Mouse (Mus musculus) mature B cell (primary cell): ENCODE results near the gene Arpc5l.
"Not testable (repeated sequence)": the region's sequence is repeated elsewhere in the genome, so short reads cannot be mapped to it uniquely, and the experiment has no call there.

Experiments
- in situ Hi-C: fragments of 300-500 bp; cut with MboI; formaldehyde crosslinking; loops from 2 replicates; pipeline ENCODE4 v1.14.3; 2019

Gene Arpc5l

DNA sequence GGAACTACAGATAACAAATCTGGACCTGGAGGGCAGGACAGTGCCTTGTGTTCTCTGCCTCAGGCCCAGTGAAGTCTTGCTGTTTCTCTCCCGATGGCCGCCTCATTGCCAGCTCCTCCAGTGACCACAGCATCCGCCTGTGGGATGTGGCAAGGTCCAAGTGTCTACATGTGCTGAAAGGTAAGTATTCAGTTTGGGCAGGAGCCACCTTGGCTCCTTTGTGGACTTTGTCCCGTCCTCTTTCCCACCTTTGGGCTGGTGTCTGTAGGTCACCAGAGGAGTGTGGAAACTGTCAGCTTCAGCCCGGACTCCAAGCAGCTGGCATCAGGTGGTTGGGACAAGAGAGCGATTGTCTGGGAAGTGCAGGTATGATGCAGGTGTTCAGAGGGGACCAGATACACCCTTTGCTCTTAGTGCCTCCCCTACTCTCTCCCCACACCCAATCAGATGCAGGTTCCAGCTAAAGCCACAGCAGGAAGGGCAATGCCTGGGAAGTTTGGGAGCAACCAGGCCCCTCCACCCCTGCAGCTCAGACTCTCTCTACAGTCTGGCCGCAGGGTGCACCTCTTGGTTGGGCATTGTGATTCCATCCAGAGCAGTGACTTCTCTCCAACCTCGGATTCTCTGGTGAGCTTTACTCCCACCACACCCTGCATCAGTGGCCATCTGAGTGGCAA lies 5.1 kb upstream of the Arpc5l start:
- in situ Hi-C loops, result loop anchor here (5.0 kb wide), 1 partner anchor 73 kb away; the partner anchor contains the start of gene Nr6a1

- in situ Hi-C loops, result no loop called here
Observed at GRCm38 (mm10) chr2:39000587-39000919, 4.6 kb upstream of the Arpc5l start.

DNA sequence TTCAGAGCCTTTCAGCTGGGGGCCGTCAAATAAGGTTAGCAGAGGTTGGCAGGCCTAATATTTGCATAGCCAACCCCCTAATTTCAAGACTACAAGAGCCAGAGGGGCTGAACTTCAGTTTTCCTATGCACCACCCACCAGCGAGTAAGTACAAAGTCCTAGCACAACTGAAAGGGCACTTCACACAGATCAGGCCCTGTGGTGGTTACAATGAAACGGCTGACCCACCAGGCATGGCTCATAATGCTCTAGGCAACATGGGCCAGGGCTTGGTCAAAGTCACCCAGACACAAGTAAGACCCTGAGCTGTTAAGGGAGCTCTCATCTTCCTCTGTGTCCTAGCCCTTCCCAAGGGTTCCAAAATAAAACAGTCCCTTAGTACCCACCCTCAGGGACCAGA lies 3.3 kb upstream of the Arpc5l start:
- in situ Hi-C loops, result no loop called here

- in situ Hi-C loops, result no loop called here
Observed at GRCm38 (mm10) chr2:39003106-39003505, 2.0 kb upstream of the Arpc5l start.

- in situ Hi-C loops, result no loop called here
Observed at GRCm38 (mm10) chr2:39003512-39003911, 1.6 kb upstream of the Arpc5l start.

- in situ Hi-C loops, result no loop called here
Observed at GRCm38 (mm10) chr2:39004372-39004771, 776 bp upstream of the Arpc5l start.

- in situ Hi-C loops, result no loop called here
Observed at GRCm38 (mm10) chr2:39005574-39006079, 479 bp downstream of the Arpc5l start, which contains the start of gene Rpl35. Gene Rpl35 (minus strand): TSS chr2:39005624.

GRCm38 (mm10) chr2:39006149-39006730 lies 1.1 kb downstream of the Arpc5l start:
- in situ Hi-C loops, result no loop called here

DNA sequence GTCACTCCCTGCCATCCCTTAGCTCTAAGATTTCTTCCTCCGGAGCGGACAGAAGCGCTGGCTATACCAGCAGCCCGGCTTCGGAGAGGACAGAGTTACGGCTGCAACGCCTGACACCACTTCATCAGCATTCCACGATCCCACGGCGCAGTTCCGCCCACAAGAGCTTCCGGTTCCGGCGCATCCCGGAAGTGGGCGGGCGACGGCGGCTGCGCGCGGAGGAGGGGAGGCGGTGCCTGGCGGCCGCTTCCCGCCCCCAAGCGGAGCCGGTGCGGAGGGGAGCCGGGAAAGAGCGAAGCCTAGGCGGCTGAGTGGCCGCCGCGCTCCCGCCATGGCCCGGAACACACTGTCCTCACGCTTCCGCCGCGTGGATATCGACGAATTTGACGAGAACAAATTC lies 2.7 kb downstream of the Arpc5l start:
- in situ Hi-C loops, result no loop called here

DNA sequence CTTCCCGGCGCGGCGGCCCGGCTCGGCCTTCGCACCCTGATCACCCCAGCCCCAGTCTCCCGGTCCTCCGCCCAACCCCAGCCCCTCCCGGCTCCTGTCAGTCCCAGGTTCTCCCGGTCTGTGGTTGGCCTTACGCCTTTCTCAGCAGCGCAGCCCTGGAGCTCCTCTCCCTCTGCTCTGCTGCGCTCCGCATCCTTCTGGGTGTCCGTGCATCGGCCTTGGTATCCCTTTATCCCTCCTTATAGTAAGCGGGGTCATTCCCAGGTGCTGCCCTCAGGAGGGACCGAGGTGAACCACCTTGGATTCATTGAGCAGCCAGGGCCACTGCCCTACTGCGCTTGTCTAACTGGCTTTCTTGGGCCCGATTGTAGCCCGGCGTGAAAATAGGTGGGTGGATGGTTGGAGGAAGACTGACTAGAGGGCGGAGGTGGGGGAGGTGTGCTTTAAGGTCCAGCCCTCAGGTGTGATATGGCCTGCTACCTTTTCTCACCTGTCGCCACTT lies 3.3 kb downstream of the Arpc5l start:
- in situ Hi-C loops, result no loop called here

- in situ Hi-C loops, result no loop called here
Observed at GRCm38 (mm10) chr2:39008954-39009365, 3.8 kb downstream of the Arpc5l start.

GRCm38 (mm10) chr2:39010144-39010543 lies 5.0 kb downstream of the Arpc5l start:
- in situ Hi-C loops, result not testable (repeated sequence)

- in situ Hi-C loops, result no loop called here
Observed at GRCm38 (mm10) chr2:39011264-39011663, 6.1 kb downstream of the Arpc5l start.

DNA sequence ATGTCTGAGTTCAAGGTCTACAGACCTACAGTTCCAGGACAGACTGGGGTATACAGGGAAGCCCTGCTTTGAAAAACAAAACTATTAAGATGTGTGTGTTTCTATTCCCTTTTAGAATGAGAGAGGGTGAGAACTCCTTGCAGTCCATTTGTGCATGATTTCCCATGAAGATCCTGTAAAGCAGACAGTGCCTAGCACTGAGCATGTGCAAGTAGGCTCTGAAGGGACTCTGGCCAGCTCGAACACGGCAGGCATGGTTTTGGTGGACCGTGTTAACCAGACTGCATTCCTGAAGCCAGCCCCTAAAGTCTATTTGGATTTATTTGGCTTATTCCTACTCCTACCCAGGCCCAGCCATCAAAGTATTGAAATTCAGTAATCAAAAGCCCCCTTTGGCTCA lies 6.8 kb downstream of the Arpc5l start:
- in situ Hi-C loops, result no loop called here

DNA sequence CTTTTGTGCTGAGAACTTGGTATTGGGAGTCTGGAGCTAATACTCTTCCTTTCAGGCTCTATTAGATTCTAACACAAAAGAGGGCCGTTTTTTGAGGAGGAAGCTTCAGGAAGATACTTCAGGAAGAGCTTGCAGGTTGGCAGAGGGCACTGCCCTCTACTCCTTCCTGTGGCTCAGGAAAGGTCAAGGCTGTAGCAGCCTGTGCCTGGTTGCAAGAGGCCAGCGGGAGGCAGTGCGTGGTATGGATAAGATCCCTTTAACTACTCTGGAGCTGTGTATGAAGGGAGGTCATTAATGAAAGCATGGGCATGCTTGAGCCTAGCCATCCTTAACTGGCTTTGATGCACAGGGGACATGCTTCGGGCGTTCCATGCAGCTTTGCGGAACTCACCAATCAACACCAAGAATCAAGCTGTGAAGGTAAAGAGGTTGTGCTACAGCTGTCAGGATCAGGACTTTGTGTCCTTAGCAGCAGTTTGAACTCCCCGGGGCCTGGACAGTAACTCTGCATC lies 7.7 kb downstream of the Arpc5l start:
- in situ Hi-C loops, result no loop called here

DNA sequence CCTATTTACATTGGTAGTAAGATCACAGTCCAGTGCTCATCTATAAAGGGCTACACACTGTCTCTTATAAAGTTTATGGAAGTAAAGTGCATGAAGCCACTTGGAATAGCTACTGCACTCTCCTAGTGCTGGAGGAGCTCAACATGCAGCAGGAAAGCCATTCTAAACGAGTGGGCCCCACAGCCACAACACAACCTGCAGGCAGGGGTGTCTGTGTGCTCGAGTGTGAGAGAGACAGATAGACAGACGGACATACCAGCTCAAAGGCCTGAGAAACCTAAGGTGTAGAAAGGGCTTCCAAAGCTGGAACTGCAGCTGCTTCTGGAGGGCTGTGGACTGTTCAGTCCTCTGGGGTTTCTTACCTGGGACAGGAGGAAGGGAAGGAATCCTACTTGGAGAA lies 11.4 kb downstream of the Arpc5l start:
- in situ Hi-C loops, result no loop called here

- in situ Hi-C loops, result no loop called here
Observed at GRCm38 (mm10) chr2:39020004-39020403, 14.9 kb downstream of the Arpc5l start.

- in situ Hi-C loops, result no loop called here
Observed at GRCm38 (mm10) chr2:39031611-39032010, 26.5 kb downstream of the Arpc5l start.

GRCm38 (mm10) chr2:39040215-39040614 lies 35.1 kb downstream of the Arpc5l start:
- in situ Hi-C loops, result no loop called here

- in situ Hi-C loops, result no loop called here
Observed at GRCm38 (mm10) chr2:39048515-39048914, 43.4 kb downstream of the Arpc5l start.

GRCm38 (mm10) chr2:39064687-39065399 lies 59.7 kb downstream of the Arpc5l start:
- in situ Hi-C loops, result no loop called here
